Mouse (Mus musculus): ENCODE data around the gene Ctbp2.

DNA sequence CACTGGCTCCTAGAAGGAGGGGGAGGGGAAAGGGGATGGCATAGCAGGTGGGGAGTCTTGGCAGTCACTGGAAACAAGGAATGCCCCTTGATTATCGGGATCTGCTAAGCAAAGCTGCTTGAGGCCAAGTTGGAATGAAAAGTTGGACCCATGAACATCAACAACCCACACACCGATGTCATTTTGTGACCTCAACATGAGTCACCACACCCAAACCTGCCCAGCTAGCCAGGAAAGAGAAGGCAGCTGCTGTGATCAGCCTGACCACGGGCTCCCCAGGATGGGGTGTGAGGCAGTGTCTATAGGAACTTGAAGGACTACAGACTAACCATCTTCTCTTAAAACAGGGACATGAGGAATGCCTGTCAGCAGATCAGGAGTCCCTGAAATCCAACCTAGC, 38.7 kb downstream of the Ctbp2 start:
- no peak for TF ChIP-seq CTCF (IDR thresholded peaks at IDR 0.05; ENCODE audit: low read depth)
- no peak for TF ChIP-seq EP300 (IDR thresholded peaks at IDR 0.05; ENCODE audit: low read depth)
